Mouse (Mus musculus) midbrain, embryonic 11.5 days (tissue): Measurements from ENCODE around the gene Styk1. TPM values are rescaled to one million over a fixed set of nuclear protein-coding genes. Genes with fewer than 3 reads are reported as not detected.

Experiments used
- ATAC-seq: fragments of 200-750 bp; cut with Nextera tagmentation; 2 replicates; pipeline ENCODE4 v1.8.0; 2017; ENCODE audit warnings: moderate TSS enrichment, moderate library complexity; ENCODE audit not compliant: low FRiP score
- DNase-seq: peaks from one replicate; pipeline ENCODE4 v3.0.0; 2015; ENCODE audit warnings: low spot score; ENCODE audit errors: missing footprints
- H3K27ac ChIP-seq: fragments of 300-500 bp; sonication (generic); 2 replicates; pipeline ENCODE4 v1.5.1; 2014; ENCODE audit warnings: low read depth, low read length
- H3K27me3 ChIP-seq: fragments of 300-500 bp; sonication (generic); 2 replicates; pipeline ENCODE4 v1.6.1; 2014; ENCODE audit warnings: mild to moderate bottlenecking, low read length, moderate library complexity, mixed read lengths; ENCODE audit not compliant: control insufficient read depth, insufficient read depth
- H3K36me3 ChIP-seq: fragments of 300-500 bp; sonication (generic); 2 replicates; pipeline ENCODE4 v1.6.1; 2014; ENCODE audit warnings: mild to moderate bottlenecking, low read length, moderate library complexity, mixed read lengths; ENCODE audit not compliant: control insufficient read depth, insufficient read depth
- H3K4me1 ChIP-seq: fragments of 300-500 bp; sonication (generic); 2 replicates; pipeline ENCODE4 v1.6.1; 2014; ENCODE audit warnings: low read length; ENCODE audit not compliant: control insufficient read depth, insufficient read depth
- H3K4me2 ChIP-seq: fragments of 300-500 bp; sonication (generic); 2 replicates; pipeline ENCODE4 v1.6.1; 2014; ENCODE audit warnings: mild to moderate bottlenecking, moderate library complexity
- H3K4me3 ChIP-seq: fragments of 300-500 bp; sonication (generic); 2 replicates; pipeline ENCODE4 v1.5.1; 2014; ENCODE audit warnings: low read depth, low read length
- H3K9ac ChIP-seq: fragments of 300-500 bp; sonication (generic); 2 replicates; pipeline ENCODE4 v1.6.1; 2014; ENCODE audit warnings: low read length
- H3K9me3 ChIP-seq: fragments of 300-500 bp; sonication (generic); 2 replicates; pipeline ENCODE4 v1.6.1; 2016; ENCODE audit warnings: low read length; ENCODE audit not compliant: control insufficient read depth
- WGBS: fragments of 180-500 bp; shearing (Covaris S2); extraction: QIAGEN DNeasy Blood & Tissue Kit; methylation state at CpG from one replicate; pipeline ENCODE4 v1.1.7; 2014; 5-methylcytosine and 5-hydroxymethylcytosine counted together
- polyA plus RNA-seq: library from polyadenylated mRNA; unstranded; fragments of >200 nt; fragmentation: Nextera tagmentation; extraction: Ambion mirVana; gene quantifications from 2 replicates; pipeline ENCODE4 v1.2.1, GENCODE M21; 2014

Styk1 gene
- polyA plus RNA-seq, 1 experiment from 2014 or later = 0.86 TPM

- DNase-seq (no peak), ATAC-seq (no peak)
- Histone ChIP-seq H3K9me3 (no peaks in the 10 kb centered on the region), H3K9ac (no peak overlapping the region), H3K4me1 (no peaks in the 10 kb centered on the region), H3K4me3 (no peak overlapping the region), H3K27me3 (no peaks in the 10 kb centered on the region), H3K27ac (no peak overlapping the region), H3K36me3 (no peaks in the 10 kb centered on the region), H3K4me2 (no peak overlapping the region)
- 88% methylated on average over 1 of the region's 1 CpGs for WGBS
Measured at GRCm38 (mm10) chr6:131272311-131272710, 81.1 kb downstream of the Styk1 start.

GRCm38 (mm10) chr6:131270312-131270711, 83.1 kb downstream of the Styk1 start:
- DNase-seq (no peak), ATAC-seq (no peak)
- Histone ChIP-seq H3K27me3 (no peaks in the 10 kb centered on the region), H3K9me3 (no peaks in the 10 kb centered on the region), H3K4me2 (no peak overlapping the region), H3K9ac (no peak overlapping the region), H3K27ac (no peak overlapping the region), H3K4me1 (no peaks in the 10 kb centered on the region), H3K4me3 (no peak overlapping the region), H3K36me3 (no peaks in the 10 kb centered on the region)
- 49% methylated on average over 1 of the region's 1 CpGs for WGBS

DNA sequence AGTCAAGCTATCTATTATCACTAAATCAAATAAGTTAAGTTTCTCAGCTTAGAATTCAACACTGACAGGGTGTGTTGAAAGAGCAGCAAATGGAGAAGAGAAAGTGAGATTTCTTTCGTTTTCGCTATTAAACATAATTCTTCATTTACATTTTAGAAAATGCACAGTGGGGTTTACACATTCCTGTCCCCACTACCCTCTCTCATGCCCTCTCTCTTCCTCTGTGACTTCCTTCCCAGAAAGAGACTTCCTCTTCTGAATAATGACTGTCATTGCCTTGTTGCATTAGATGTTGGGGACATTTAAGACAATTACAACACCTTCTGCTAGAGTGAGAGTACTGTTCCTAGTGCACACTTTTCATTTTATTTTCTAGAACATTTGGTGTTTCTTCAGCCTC, 83.8 kb downstream of the Styk1 start:
- Histone ChIP-seq H3K4me3 (no peak overlapping the region), H3K36me3 (no peaks in the 10 kb centered on the region), H3K9ac (no peak overlapping the region), H3K27me3 (no peaks in the 10 kb centered on the region), H3K9me3 (no peaks in the 10 kb centered on the region), H3K4me2 (no peak overlapping the region), H3K27ac (no peak overlapping the region), H3K4me1 (no peaks in the 10 kb centered on the region)
- WGBS = 92% methylated on average over 2 of the region's 2 CpGs
- DNase-seq = no peak
- ATAC-seq = no peak

- H3K36me3 ChIP-seq = no peaks in the 10 kb centered on the region
- H3K9ac ChIP-seq = no peak overlapping the region
- H3K9me3 ChIP-seq = peaks cover 3% of the 10 kb centered on the region; the same call in 1 of the 2 replicates
- H3K27ac ChIP-seq = no peak overlapping the region
- no peak overlapping the region for H3K4me2 ChIP-seq
- H3K27me3 ChIP-seq = no peaks in the 10 kb centered on the region
- ATAC-seq (no peak), DNase-seq (no peak)
- H3K4me3 ChIP-seq = no peak overlapping the region
- WGBS = 88% methylated on average over 5 of the region's 5 CpGs
- no peaks in the 10 kb centered on the region for H3K4me1 ChIP-seq
Measured at GRCm38 (mm10) chr6:131264175-131264574, 89.2 kb downstream of the Styk1 start.

DNA sequence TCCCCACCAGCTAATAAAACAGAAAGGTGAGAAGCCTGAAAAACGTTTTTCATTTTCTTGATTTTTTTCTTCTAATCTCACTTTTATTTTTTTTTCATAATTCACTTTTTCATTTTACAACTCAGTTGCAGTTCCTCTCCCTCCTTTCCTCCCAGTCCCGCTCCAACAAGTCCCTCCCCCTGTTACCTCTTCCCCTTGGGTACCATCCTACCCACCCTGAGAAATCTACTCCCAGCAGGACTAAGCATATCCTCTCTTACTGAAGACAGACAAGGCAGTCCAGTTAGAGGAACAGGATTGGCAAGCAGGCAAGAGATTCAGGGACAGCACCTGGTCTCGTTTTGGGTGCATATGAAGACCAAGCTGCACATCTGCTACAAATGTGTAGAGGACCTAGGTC, 90.6 kb downstream of the Styk1 start:
- H3K4me2 ChIP-seq = no peak overlapping the region
- H3K27ac ChIP-seq = no peak overlapping the region
- no peak overlapping the region for H3K9ac ChIP-seq
- H3K9me3 ChIP-seq = peaks cover 3% of the 10 kb centered on the region; the same call in 1 of the 2 replicates
- no peaks in the 10 kb centered on the region for H3K4me1 ChIP-seq
- H3K36me3 ChIP-seq = no peaks in the 10 kb centered on the region
- no peak for DNase-seq
- H3K27me3 ChIP-seq = no peaks in the 10 kb centered on the region
- WGBS = 69% methylated on average over 3 of the region's 3 CpGs
- no peak for ATAC-seq
- H3K4me3 ChIP-seq = no peak overlapping the region

DNA sequence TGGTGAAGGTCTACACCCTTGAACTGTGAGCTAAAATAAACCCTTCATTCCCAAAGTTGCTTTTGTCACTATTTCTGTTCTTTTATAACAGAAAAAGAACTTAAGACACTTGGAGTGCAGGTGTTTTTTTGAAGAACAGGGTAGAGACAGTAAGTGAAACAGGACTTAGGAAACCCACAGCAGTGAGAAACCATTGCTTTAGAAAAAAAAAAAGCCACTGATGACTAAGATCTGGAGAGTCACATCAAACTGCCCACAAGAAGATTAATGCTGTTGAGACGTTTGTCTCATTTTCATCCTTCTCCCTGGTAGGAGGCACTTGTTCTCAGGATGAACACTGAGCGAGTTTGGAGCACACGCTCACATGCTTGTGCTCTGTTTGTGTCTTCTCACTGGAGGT, 91.4 kb downstream of the Styk1 start:
- DNase-seq = no peak
- WGBS = 83% methylated on average over 3 of the region's 3 CpGs

More for the DNA sequence above, 91.4 kb downstream of the Styk1 start:
- Histone ChIP-seq H3K36me3 (no peaks in the 10 kb centered on the region), H3K27ac (no peak overlapping the region), H3K4me3 (no peak overlapping the region), H3K9me3 (peaks cover 3% of the 10 kb centered on the region; the same call in 1 of the 2 replicates), H3K4me2 (no peak overlapping the region), H3K9ac (no peak overlapping the region), H3K27me3 (no peaks in the 10 kb centered on the region), H3K4me1 (no peaks in the 10 kb centered on the region)
- ATAC-seq = no peak

Other genes starting within 250 kb of the Styk1 start
- not detected in 2 replicates for gene Klra2, start 106.2 kb downstream of the Styk1 start, polyA plus RNA-seq
- 54.3 and 54.5 TPM in 2 replicates for gene Magohb, start 60.4 kb downstream of the Styk1 start, polyA plus RNA-seq
- 36.3 and 38.6 TPM in 2 replicates for gene Ybx3, start 34.9 kb upstream of the Styk1 start, polyA plus RNA-seq
- gene 5430401F13Rik, start 132.8 kb upstream of the Styk1 start, polyA plus RNA-seq = not detected in 2 replicates
- not detected in 2 replicates for gene Gm6619, start 132.8 kb upstream of the Styk1 start, polyA plus RNA-seq